Mouse (Mus musculus) gastrocnemius, adult 8-10 months (tissue): Measurements from ENCODE around the gene Gm21915. TPM values are rescaled to one million over a fixed set of nuclear protein-coding genes. Genes with fewer than 3 reads are reported as not detected.

ENCODE experiments used
- DNase-seq, 2 experiments: peaks; one replicate each; pipeline ENCODE4 v3.0.0; 2022; ENCODE audit warnings: low spot score in 2 of 2
- total RNA-seq, 4 experiments: library from RNA; stranded (reverse); gene quantifications; 2 replicates each; pipeline ENCODE4 v1.2.4; 2022

The Gm21915 gene
- total RNA-seq, 4 experiments from 2014 or later = not detected

GRCm38 (mm10) chr9:40666190-40666803 lies 4.1 kb upstream of the Gm21915 start:
- no peak for DNase-seq

- DNase-seq = no peak
Measured at GRCm38 (mm10) chr9:40671323-40671930, 1.0 kb downstream of the Gm21915 start.

- no peak for DNase-seq
Measured at GRCm38 (mm10) chr9:40675203-40675958, 5.0 kb downstream of the Gm21915 start.

- no peak for DNase-seq
Measured at GRCm38 (mm10) chr9:40678653-40679052, 8.2 kb downstream of the Gm21915 start.

- no peak for DNase-seq
Measured at GRCm38 (mm10) chr9:40685801-40686420, 15.5 kb downstream of the Gm21915 start, which contains the start of gene Clmp. TSS of gene Clmp (plus strand) at chr9:40685962.

GRCm38 (mm10) chr9:40686421-40686899 lies 16.0 kb downstream of the Gm21915 start:
- DNase-seq = peak; percentile 13 to 17

- DNase-seq = no peak
Measured at GRCm38 (mm10) chr9:40687053-40687452, 16.6 kb downstream of the Gm21915 start.

- DNase-seq = no peak
Measured at GRCm38 (mm10) chr9:40687553-40687952, 17.1 kb downstream of the Gm21915 start.

- no peak for DNase-seq
Measured at GRCm38 (mm10) chr9:40690511-40690910, 20.1 kb downstream of the Gm21915 start.

GRCm38 (mm10) chr9:40693026-40693425 lies 22.6 kb downstream of the Gm21915 start:
- no peak for DNase-seq

GRCm38 (mm10) chr9:40693768-40694167 lies 23.4 kb downstream of the Gm21915 start:
- DNase-seq = no peak

GRCm38 (mm10) chr9:40694284-40694683 lies 23.9 kb downstream of the Gm21915 start:
- DNase-seq = no peak

GRCm38 (mm10) chr9:40696086-40696485 lies 25.7 kb downstream of the Gm21915 start:
- no peak for DNase-seq

GRCm38 (mm10) chr9:40699194-40699593 lies 28.8 kb downstream of the Gm21915 start:
- DNase-seq = no peak

- DNase-seq = no peak
Measured at GRCm38 (mm10) chr9:40700253-40700652, 29.8 kb downstream of the Gm21915 start.

GRCm38 (mm10) chr9:40704364-40705276 lies 34.2 kb downstream of the Gm21915 start:
- no peak for DNase-seq

- no peak for DNase-seq
Measured at GRCm38 (mm10) chr9:40708448-40709140, 38.2 kb downstream of the Gm21915 start.

GRCm38 (mm10) chr9:40709141-40709537 lies 38.7 kb downstream of the Gm21915 start:
- no peak for DNase-seq

GRCm38 (mm10) chr9:40709587-40709986 lies 39.2 kb downstream of the Gm21915 start:
- no peak for DNase-seq

- no peak for DNase-seq
Measured at GRCm38 (mm10) chr9:40709991-40710390, 39.6 kb downstream of the Gm21915 start.
